Mouse (Mus musculus) urinary bladder, postnatal 25 days (tissue): ENCODE results near the gene Pbx4.

Source experiments
- DNase-seq: peaks from one replicate; pipeline ENCODE4 v3.0.0; 2022; ENCODE audit warnings: low spot score

Gene Pbx4

GRCm38 (mm10) chr8:69809820-69810219 is 22.5 kb upstream of the Pbx4 start:
- DNase-seq, result no peak

DNA sequence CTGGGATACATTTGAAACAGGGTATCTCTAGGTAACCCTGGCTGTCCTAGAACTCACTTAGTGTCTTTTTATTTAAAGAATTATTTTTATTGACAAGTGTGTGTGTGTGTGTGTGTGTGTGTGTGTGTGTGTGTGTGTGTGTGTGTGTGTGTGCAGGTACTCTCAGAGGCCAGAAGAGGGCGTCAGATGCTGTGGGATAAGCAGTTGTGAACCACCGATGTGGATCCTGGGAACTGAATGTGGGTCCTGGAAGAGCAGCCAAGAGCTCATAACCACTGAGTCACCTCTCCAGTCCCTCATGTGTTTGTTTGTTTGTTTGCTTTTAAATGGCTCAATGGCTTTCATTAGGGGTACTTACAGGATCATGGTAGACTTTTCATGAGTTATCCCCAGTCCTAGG is 17.4 kb upstream of the Pbx4 start:
- no peak for DNase-seq

- DNase-seq, result no peak
These were observed 16.9 kb upstream of the Pbx4 start for GRCm38 (mm10) chr8:69815396-69815795.

DNA sequence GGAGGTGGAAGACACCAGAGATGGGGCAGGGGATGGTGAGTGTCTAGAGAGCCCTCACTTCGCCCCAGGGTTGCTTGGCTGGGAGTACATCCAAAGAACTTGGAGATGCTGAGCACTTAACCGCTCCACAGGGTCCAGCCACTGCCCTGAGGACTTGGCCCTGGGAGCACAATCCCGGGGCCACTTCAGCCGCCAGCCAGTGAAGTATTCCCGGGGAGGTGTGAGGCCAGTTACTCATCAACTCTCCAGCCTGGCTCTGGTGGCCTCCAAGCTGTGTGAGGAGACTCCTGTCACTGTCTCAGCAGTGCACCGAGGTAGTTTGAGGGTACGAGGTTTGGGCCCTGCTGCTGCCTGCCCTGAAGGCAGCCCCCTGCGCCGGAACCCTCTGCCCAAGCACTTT is 11.8 kb upstream of the Pbx4 start:
- no peak for DNase-seq

DNA sequence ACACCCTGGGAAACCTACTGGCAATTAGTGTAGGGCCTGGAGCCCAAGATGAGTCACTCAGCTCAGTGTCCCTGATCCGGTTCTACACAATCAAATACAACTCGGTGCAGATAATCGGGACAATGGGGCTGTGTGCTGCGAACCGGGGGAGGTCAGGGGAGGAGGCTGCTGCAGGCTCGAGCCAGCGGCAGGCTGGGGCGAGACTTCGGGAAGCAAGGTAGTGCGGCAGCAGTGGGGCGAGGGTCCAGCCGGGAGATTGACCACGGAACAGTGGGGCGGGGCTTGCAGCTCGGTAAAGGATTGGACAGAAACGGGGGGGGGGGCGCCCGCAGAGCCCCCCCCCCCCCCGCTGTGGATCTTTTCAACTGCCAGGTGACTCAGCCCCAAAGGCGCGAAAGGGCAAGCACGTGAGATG is 10.3 kb upstream of the Pbx4 start:
- DNase-seq, result peak; percentile 28

- DNase-seq, result peak; percentile 58
These were observed 9.7 kb upstream of the Pbx4 start, which contains the start of gene Lpar2 for GRCm38 (mm10) chr8:69822386-69823191. Lpar2 (plus strand) TSS chr8:69822429.

DNA sequence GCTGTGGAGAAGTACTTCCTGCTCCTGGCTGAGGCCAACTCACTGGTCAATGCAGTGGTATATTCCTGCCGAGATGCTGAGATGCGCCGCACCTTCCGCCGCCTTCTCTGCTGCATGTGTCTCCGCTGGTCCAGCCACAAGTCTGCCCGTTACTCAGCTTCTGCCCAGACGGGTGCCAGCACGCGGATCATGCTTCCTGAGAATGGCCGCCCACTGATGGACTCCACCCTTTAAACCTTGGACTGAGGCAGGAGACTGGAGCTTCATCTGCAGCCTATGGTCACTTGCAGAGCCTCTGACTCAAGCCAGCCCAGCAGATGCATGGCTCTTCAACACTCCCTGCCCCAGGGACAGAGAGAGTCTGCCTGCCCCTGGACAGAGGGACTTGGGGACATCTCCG is 5.9 kb upstream of the Pbx4 start:
- no peak for DNase-seq

DNA sequence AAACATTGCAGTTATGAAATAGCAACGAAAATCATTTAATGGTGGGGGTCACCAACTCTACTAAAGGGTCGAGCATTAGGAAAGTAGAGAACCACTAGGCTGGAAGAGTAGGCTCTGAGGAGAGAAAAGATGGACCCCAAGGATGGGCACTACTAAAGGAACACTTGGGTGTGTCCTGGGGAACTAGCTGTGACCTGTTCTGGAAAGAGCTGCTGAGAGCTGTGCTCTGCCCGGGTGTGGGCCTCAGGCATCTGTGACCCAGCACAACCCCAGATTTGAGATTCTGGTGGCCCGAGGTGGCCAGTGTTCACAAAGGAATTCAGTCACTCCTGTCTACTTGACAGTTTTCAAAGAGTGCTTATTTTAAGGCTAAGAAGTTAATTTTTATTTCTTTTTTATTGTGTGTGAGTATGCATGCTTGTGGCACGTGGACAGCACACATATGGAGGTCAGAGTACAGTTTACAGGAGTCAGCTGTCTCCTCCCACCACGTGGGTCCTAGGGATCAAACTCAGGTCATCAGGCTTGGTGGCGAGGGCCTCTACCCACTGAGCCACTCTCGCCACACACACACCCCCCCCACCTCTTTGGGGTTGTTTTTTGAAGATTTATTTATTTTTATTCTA is 4.9 kb downstream of the Pbx4 start:
- no peak for DNase-seq

GRCm38 (mm10) chr8:69847167-69848065 is 15.1 kb downstream of the Pbx4 start:
- DNase-seq, result no peak

- DNase-seq, result peak; percentile 51
These were observed 16.7 kb downstream of the Pbx4 start for GRCm38 (mm10) chr8:69848951-69849350.

DNA sequence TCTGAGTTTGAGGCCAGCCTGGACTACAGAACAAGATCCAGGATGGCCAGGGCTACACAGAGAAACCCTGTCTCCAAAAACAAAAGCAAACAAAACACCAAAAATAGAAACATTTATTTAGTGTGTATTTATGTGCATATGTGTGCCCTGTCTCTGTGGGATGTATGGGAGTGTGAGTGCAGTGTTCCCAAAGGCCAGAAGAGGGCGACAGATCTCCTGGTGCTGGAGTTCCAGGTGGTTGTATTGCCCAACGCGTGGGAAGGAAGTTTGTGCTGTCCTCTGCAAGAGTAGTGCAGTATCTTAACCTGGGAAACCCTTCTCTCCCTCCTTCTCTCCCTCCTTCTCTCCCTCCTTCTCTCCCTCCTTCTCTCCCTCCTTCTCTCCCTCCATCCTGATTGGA is 17.6 kb downstream of the Pbx4 start:
- no peak for DNase-seq

DNA sequence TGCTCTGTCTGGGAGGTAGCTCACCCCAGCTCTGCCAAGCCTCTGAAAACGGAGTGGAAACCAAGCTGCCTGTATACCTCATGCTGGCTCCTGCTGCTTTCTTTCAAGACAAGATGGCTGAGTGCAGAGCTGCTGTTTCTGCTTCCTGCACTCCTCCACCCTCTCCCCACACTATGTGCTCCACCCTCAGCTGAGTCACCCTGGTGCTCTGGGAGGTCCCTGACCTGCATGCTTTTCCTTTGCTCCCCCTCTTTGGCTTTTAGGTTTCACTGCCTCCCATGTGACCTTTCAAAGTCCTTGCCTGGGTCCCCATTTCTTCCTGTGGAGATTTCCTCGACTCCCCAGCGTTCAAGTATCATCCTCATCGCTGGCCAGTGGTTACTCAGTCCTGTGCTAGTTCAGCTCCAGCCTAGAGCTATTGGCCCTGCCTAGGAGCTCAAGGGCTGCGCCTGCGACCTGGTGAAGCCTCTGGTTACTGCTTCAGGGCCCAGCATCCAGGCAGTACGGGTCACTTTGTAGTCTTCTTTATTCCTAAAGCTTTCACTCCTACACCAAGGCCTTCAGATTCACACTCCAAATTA is 18.7 kb downstream of the Pbx4 start:
- no peak for DNase-seq

GRCm38 (mm10) chr8:69853869-69854268 is 21.6 kb downstream of the Pbx4 start:
- DNase-seq, result no peak

DNA sequence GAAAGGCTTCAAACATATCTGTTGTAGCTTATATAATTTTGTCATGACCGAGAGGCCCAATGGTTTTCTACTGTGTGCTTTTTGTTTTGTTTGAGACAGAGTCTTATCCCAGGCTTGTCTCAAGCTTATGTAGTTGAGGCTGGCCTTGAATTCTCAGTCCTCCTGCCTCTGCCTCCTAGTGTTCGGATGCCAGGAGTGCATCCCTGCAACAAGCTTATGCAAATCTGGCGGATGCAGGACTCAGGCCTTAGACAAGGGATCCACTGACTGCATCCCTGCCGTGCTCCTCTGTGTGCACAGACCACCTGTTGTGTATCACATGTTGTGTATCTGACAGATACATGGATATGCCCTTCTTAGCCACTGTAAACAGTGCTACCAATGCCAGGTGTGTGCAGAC is 28.5 kb downstream of the Pbx4 start:
- DNase-seq, result no peak

GRCm38 (mm10) chr8:69861251-69861650 is 29.0 kb downstream of the Pbx4 start:
- no peak for DNase-seq

DNA sequence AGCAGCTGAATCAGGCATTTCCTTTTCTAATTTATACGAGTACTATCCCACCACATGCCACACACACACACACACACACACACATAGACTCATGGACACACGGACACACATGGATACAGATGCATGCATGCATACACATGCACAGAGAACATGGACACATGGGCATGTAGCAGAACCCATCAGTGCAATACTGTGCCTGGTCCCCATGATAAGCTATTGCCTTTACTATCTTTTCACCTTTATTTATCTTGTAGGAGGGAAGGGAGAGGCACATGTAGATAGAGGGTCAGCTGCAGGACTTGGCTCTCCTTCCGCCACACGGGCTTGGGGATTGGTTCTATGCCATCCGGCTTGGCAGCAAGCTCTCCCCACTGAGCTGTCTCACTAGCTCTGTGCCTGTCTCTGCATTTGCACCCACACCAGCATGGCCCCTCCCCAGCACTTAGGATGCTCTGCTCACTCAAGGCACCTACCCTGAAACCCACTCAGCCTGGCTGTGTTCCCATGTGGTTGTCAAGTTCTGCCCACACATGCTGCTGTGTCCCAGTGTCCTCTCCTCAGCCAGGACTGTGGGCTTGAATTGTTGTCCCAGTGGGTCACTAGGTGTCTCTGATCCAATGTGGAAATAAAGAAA is 31.2 kb downstream of the Pbx4 start:
- no peak for DNase-seq

- no peak for DNase-seq
These were observed 31.9 kb downstream of the Pbx4 start for GRCm38 (mm10) chr8:69864180-69864579.

DNA sequence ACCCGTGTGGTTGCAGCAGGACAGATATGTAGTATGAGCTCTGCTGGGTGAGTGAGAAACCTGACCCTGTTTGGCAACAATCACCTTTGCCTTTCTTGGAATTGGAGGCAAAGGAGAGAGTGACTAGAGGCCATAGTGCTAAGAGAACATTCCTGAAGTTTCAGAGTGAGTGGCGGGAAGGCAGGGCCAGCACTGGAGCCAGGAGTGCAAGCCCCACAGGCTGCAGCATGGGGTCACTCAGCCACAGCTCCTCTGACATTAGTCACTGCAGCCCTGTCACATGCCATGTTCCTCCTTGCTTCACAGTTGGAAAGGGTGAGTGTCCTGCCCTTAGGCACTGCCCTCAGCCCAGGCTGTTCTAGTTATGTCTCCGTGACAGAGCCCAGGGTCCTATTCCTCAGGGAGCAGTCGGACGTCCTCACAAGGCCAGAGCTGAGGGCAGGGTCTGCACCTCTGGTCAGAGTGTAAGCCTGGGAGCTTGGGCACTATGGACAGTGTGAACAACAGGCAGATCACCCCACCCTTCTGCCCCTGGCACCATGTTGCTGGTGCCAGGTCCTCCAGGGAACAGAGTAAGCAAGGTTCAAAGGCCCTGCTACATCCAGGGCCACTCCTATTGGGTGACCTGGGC is 35.5 kb downstream of the Pbx4 start:
- no peak for DNase-seq

DNA sequence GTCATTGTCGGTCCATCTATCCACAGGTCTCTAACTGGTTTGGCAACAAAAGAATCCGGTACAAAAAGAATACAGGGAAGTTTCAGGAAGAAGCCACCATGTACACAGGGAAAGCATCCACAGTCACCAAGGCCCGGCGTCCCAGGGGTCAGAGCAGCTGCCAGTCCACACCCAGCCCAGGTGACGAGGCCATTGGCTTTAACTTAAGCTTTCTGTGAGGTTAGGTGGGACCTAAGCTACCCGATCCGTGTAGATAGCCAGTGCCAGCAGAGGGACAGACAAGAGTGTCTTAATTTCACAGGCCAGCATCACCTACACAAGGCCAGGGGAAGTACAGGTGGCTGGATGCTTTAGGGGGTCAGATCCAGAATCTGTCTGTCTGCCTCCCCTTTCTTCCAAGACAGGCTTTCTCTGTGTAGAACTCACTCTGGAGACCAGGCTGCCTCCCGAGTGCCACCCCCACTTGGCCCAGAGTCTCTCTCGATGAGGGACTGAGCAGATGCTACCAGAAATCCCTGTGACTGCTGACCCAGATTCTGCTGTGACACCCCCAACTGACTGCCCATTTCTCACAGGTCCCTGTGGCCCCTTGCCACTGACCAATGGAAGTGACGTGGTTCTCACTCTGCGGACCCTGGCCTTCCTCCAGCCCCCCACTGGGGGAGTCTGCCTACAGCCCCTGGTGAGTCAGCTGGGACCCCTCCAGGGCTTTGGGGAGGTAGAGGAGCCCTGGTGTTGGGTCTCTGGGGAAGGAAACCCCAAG is 37.9 kb downstream of the Pbx4 start:
- DNase-seq, result no peak

DNA sequence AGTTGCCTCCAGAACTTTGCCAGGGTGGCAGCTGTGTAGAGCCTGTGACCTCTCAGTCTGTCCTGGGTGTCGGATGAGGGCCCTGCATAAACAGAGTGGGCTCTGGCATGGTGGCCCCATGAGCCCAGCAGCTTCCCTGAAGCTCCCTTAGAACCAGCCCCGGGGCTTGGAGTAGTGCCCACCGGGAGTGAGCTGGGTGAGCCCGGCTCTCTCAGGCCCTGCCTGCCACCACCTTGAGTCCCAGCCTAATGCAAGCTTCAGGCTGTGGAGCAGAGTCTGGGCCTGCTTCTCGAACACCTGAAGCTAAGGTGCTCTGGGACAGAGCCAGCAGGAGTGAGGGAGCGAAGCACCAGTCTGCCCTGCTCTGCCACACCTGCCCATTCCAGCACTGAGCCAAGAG is 38.6 kb downstream of the Pbx4 start:
- DNase-seq, result no peak

DNA sequence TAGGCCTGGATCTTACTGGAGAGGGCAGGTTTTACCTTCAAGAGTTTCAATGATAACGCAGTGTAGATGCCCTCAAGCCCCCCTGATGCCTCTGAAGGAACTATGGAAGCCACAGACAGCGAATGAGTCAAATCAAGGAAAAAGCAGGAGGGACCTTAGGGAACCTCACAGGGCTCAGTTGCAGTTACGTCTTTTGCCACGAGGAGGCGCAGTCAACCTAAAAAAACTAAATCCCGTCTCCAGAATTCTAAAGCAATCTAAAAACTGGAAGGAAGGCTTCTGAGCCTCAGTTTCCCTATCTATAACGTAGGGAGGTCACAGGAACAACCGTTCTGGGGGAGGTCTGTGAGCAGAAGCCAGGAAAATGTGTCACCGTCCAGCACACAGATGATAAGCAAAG is 41.9 kb downstream of the Pbx4 start:
- DNase-seq, result peak; percentile 66
